Mouse (Mus musculus): Measurements from ENCODE around the gene Zfp950.
"Not testable (repeated sequence)": the region's sequence is repeated elsewhere in the genome, so short reads cannot be mapped to it uniquely, and the experiment has no call there.

The Zfp950 gene

GRCm38 (mm10) chr19:61140342-61141206, at the start of gene Zfp950:
TSS of gene Zfp950 (minus strand) at chr19:61140840.
- peak; percentile 69 for DNase-seq

GRCm38 (mm10) chr19:61183590-61183989, 43.0 kb upstream of the Zfp950 start, which contains the start of gene Gm6020:
TSS of gene Gm6020 (plus strand) at chr19:61183890.
- DNase-seq: not testable (repeated sequence)

GRCm38 (mm10) chr19:61175756-61176324, 35.2 kb upstream of the Zfp950 start, which contains the start of gene Gm7102:
TSS of gene Gm7102 (minus strand) at chr19:61176309.
- DNase-seq: no peak

GRCm38 (mm10) chr19:61151701-61152420, 11.2 kb upstream of the Zfp950 start:
- DNase-seq: no peak

GRCm38 (mm10) chr19:61151372-61151700, 10.7 kb upstream of the Zfp950 start:
- no peak for DNase-seq

GRCm38 (mm10) chr19:61141299-61141698, 659 bp upstream of the Zfp950 start:
- DNase-seq: no peak

GRCm38 (mm10) chr19:61138655-61139054, 2.0 kb downstream of the Zfp950 start:
- no peak for DNase-seq

GRCm38 (mm10) chr19:61131096-61131495, 9.5 kb downstream of the Zfp950 start:
- DNase-seq: no peak

- peak; percentile 22 for DNase-seq
Observed at GRCm38 (mm10) chr19:61110184-61110583, 30.5 kb downstream of the Zfp950 start.

- no peak for DNase-seq
Observed at GRCm38 (mm10) chr19:61097764-61098163, 42.9 kb downstream of the Zfp950 start.

- no peak for DNase-seq
Observed at GRCm38 (mm10) chr19:61096776-61097175, 43.9 kb downstream of the Zfp950 start.

GRCm38 (mm10) chr19:61090541-61090940, 50.1 kb downstream of the Zfp950 start:
- DNase-seq: no peak

- no peak for DNase-seq
Observed at GRCm38 (mm10) chr19:61089001-61089400, 51.6 kb downstream of the Zfp950 start.

GRCm38 (mm10) chr19:61087781-61088180, 52.9 kb downstream of the Zfp950 start:
- no peak for DNase-seq

- DNase-seq: no peak
Observed at GRCm38 (mm10) chr19:61085217-61085616, 55.4 kb downstream of the Zfp950 start.

- peak; percentile 82 for DNase-seq
Observed at GRCm38 (mm10) chr19:61084149-61084940, 56.3 kb downstream of the Zfp950 start.

- DNase-seq: no peak
Observed at GRCm38 (mm10) chr19:61083006-61083405, 57.6 kb downstream of the Zfp950 start.

- no peak for DNase-seq
Observed at GRCm38 (mm10) chr19:61080251-61080749, 60.3 kb downstream of the Zfp950 start.

- no peak for DNase-seq
Observed at GRCm38 (mm10) chr19:61078622-61079021, 62.0 kb downstream of the Zfp950 start.

- DNase-seq: no peak
Observed at GRCm38 (mm10) chr19:61065011-61065410, 75.6 kb downstream of the Zfp950 start.

- no peak for DNase-seq
Observed at GRCm38 (mm10) chr19:61064386-61064785, 76.3 kb downstream of the Zfp950 start.

GRCm38 (mm10) chr19:61057581-61057980, 83.1 kb downstream of the Zfp950 start:
- no peak for DNase-seq

Data from right cerebral cortex, postnatal 14 days (tissue).